Mouse (Mus musculus) kidney, postnatal 14 days (tissue): ENCODE measurements around the gene Slxl1.
"Not testable (repeated sequence)": the region's sequence is repeated elsewhere in the genome, so short reads cannot be mapped to it uniquely, and the experiment has no call there.

ENCODE experiments used
- DNase-seq: peaks from one replicate; pipeline ENCODE4 v3.0.0; 2022; ENCODE audit warnings: mixed read lengths

The Slxl1 gene

GRCm38 (mm10) chrX:55226576-55226975, at the start of gene Slxl1:
Slxl1 (plus strand) TSS chrX:55226876.
- not testable (repeated sequence) for DNase-seq
